Mouse (Mus musculus) thymus, postnatal 25 days (tissue): Measurements from ENCODE around the gene Fgfr2.
A peak's percentile ranks its signal among the peaks of the same experiment; 100 is the strongest.

Source experiments
- DNase-seq: peaks from one replicate; pipeline ENCODE4 v3.0.0; 2022

The Fgfr2 gene

DNA sequence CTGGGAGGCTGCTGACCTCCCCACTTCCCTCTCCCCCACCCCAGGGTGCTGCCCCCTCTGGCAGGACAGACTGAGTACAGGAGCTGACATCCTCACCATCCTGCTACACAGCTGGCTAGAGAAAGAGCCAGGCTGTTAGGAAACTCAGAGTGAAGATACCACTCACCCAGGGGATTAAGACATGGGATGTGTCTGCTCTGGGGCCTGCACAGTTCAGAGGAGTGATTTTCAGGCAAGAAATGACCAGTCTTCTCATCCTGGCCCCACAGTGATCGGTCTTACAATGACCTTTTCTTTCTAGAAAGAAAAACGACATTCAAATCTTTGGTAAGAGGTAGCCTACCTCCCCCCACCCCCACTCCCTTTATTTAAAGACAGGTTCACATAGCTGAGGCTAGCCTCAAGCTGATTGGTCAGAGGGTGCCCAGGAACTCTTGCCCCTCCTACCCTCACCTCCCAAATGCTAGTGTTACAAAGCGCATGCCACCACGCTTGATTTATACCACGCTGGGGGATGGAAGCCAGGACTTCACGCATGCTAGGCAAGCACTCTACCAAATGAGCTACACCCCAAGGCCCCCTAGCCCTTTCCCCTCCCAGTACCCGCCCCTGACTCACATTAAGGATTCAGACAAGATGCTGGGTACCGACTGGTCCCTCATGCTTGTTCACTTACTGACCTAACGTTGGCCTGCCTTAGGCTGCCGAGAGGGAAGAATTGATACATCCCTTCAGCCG lies 2845.0 kb downstream of the Fgfr2 start:
- DNase-seq, result no peak

- DNase-seq, result peak; percentile 51
Observed at GRCm38 (mm10) chr7:130273265-130273664, 2849.9 kb downstream of the Fgfr2 start.

DNA sequence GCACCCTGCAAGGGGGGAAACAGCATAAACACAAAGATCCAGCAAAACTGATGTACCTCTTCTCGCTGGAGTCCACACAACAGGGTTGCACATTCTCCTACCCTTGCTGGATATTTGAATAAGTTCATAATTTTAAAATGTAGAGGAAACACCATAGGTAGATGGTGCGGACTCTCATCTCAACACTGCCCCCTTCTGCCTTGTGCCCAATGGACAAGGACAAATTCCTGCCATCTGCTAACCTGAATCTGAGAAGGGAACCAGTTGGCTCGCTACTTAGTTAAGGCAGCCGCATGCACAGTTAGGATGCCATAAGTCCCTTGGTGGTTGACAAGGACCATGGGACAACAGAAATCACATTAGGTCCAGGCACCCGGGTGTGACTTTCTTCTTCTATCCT lies 2852.3 kb downstream of the Fgfr2 start:
- no peak for DNase-seq

- DNase-seq, result no peak
Observed at GRCm38 (mm10) chr7:130269124-130269867, 2853.9 kb downstream of the Fgfr2 start.

- DNase-seq, result no peak
Observed at GRCm38 (mm10) chr7:130267099-130267498, 2856.1 kb downstream of the Fgfr2 start.

DNA sequence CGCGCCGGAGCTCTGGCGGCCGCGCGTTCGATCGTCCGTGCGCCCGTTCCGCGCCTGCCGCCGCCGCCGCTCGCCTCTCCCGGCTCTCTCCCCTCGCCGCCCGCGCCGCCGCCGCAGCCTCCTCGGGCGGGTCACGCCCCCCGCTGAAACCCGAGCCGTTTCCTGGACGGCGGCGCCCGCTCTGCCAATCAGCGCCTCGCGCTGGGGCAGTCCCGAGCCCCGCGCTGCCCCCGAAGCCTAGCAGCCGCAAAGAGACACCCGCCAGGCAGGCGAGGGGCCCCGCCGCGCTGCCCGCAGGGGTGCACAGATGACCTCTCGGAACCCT lies 2857.0 kb downstream of the Fgfr2 start:
- peak; percentile 16 for DNase-seq

DNA sequence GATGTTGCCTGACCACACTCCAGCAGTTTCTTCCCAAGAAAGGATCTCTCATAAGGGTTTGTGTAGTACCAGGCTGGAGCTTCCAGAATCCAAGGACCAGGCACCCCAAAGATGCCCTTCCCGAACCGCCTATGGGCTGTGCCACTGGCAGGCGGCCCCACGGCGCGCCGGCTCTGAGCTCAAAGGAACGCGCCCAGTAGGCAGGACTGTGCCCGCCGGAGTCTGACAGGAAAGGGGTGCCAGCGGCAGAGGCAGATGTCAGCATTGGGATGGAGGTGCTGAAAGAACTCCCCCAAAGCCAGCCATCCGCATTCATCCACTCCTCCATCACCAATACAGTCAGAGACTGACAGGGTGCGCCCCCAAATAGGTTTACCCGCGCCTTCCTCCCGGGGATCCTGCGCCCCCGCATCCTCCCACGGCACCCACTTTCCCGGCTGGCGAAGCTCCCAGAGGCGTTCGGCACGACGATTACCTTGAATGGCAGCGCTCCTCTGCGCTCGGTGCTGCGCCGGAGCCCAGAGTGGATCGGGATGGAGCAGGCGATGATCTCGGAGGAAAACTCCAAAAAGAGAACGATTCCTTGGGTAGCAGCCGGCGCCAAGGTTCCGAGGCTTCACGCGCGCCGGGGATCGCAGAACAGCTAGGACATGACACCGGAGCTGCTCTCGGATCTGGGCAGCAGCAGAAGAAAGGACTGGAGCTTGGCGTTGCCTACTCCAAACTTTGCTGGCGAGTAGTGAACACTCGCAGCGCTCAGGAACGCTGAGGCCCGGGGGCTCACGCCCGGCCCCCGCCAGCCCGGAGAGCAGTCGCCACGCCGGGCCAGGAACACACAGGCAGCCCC lies 2857.6 kb downstream of the Fgfr2 start:
- no peak for DNase-seq

DNA sequence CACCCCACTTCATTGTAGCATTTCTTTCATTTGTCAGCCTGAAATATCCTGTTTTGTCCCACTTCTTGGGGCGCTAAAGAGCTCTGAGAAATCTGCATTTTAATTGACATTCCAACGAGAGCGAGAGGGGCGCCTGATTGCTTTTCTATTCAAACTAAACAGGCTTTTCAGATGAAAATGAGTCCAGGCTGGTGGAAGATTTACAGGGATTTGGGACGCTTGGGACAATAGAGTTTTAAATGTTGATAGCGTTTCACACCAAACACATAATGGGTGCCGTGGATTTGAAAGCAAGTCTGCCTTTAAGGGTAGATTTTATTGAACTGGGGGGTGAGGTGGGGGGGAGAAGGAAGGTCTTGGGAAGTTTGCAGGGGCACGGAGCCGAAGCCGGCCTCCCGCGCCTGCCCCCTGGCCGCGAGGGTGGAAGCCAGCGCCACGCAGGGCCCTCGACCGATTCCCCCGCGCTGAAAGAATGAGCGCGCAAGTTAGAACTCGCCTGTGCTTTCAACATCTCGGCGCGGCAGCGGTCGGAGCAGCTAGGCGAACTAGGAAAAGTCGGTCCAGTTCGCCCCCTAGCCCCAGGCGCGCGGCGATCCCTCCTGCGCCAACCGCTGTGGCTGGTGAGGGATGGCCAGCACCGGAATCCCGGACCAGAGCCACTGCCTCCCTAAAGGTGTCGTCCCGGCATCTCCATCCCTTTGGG lies 2858.4 kb downstream of the Fgfr2 start:
- DNase-seq, result no peak

DNA sequence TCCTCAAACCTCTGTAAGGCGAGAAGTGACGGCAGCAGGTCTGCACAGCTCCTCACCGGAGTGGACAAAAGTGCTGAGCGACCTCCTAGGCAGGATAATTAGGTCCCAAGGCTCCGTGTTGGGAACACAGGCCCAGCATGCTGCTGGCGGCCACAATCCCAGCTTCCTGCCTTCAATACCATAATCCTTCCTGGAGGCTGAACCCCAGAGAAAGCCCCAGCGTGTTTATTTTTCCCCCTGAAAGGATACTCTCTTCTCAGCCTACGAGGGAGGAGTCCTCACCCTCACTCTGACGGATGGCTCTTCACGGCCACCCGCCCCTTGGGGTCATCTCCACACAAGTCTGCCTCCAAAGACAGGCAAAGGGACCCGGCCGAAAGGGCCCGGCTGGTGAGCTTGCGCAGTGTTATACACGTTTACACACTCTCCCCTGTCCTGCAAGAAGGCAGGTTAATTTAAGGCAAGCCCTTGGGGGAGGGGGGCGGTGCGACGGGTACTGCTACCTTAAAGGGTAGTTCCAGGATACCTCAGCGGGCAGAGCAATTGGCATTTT lies 2859.3 kb downstream of the Fgfr2 start:
- DNase-seq, result no peak

- DNase-seq, result no peak
Observed at GRCm38 (mm10) chr7:130263233-130263594, 2859.9 kb downstream of the Fgfr2 start.

DNA sequence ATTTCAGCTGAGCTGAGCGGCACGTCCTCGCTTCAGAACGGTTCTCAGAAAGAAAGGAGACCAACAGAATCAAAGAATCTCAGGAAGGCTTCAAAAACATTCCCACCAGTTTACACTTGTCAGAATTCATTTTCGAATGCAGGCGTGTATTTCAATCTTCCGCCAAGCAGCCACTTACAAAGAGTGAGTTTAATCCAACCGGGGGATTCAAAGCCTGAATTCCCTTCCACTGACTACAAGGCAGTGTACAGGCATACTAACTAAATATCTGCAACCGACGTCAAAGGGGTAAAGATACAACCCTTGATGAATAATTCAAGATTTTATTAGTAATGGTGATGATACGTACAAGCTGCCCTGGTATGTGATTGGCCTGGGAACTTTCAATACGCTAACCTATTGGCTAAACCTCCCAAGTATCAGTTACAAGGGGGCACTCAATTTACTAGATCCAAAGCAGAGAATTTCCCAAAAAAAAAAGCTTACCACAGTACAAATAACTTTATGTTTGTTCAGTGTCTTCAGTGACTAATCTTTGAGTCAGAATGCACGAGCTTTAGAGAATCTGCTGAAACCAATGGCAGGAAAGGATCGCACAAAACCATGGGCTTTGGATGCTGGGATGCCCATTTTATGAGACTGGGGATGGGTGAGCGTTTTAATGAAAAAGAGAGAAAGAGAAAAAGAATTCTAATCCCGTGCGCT lies 2860.5 kb downstream of the Fgfr2 start:
- no peak for DNase-seq

DNA sequence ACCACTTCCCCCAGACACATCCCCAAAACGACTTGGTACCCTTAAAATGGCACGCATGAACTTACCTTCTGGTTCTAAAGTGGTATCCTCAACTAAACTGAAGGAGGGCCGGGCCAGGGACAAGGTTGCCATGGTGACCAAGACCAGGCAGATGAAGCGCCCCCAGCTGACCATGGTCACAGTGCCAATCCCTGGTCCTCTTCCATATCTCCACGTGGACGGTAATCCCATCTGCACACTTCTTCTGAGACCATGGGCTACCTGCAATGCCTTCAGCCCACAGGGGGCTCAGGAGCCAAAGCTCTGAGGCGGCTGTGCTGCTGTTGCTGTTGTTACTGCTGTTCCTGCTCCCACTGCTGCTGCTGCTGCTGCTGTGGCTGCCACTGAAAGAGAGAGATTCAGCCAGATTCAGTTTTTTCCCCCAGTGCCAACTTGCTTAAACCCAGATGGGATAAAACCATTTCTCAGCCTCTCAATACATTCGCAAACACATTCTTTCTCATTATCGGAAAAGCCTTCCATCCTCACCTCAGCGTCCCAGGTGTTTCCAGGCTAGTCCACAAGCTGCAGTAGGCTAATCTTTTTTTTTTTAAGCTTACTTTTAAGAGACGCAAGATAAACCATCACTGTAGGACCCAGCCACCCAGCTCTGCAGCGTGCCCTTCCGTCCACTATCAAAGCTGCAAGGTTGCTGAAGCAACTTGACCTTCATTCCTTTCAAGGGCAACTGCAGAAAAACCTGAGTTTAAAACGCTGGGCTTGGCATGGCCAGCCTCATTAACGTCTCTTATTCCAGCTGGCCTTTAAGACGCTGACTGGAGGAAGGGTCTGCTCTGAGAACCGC lies 2861.2 kb downstream of the Fgfr2 start:
- DNase-seq, result no peak

DNA sequence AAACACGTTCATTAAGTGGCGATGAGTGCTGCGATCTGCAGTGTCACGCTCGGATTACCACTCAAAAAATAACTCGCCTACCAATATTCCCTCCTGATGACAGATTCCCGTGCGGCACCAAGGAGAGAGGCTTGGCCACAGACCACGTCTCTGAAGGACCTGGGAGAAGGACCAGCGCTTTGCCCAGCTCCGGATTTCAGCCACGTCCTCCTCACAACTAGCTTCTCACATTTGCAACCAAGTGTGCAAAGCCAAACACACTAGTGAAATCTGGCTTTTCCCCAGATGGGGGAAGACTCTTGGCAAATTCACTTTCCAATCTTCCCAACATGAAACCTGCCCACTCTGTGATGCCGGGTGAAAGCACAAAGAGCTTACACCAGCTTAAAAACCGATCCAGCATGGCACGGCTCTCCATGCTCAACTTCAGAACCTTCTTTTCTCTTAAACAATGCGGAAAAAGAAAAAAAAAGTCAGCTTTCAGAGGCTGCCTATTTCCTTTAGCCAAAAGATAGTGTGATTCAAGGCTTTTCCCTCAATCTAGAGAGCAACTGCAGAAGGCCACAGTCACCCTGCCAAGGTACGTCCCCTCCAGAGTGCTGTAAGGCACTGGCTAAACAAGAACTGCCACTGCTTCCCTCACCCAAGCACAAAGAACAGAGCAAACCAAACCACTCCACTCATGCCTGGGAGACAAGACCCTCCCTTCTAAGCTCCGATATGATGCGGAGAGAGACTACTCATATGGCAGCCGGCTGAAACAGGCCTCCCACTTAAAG lies 2862.1 kb downstream of the Fgfr2 start:
- DNase-seq, result no peak

DNA sequence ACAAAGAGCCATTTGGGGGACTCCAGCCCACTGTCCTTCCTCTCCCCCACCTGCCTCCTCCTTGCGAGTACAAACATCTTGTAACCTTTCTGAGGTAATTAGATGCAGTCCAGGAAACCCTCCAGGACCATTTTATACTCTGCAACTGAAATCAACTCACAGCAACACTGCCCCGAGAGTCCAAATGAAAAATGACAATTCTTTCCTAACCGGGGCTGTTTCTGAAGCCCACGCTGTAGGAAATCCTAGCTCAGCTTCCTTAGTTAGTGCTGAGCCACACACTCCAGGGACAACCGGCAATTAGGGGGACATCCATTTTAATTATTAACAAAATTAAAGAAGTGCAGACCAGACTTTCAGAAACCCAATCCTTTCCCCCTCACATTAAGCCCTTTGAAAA lies 2863.1 kb downstream of the Fgfr2 start:
- no peak for DNase-seq

GRCm38 (mm10) chr7:130258704-130259295 lies 2864.3 kb downstream of the Fgfr2 start:
- DNase-seq, result no peak

DNA sequence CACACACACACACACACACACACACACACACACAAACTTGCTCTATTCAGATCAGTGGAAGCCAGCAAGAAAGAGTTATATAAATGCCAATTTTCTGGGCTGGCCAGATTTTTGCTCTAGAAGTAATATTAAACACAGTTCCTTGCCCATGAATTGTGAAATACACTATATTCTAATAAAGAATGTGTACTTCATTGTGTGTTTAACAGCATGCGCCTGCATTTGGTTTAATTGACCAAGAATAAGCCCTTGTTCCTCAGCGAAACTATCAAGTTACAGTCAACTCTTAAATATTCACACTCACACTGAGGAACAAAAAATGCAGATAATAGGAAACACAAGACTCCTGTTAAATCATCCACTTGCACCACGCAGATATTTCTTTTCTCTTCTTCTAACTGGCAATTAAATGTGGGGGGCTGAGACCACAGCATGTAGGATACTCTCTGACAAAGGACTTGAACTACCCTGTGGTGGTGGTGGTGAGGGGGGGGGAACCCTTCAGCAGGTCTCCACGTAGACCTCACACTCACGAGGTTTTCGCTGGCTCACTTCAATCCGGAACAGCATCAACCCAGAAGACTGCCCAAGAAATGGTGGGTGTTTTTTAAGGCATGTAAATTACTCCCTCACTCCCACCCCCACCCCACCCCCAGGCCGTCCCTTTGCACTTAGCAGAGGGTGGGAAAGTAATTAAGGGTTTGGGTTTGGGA lies 2865.0 kb downstream of the Fgfr2 start:
- no peak for DNase-seq

- no peak for DNase-seq
Observed at GRCm38 (mm10) chr7:130253264-130253663, 2869.9 kb downstream of the Fgfr2 start.

DNA sequence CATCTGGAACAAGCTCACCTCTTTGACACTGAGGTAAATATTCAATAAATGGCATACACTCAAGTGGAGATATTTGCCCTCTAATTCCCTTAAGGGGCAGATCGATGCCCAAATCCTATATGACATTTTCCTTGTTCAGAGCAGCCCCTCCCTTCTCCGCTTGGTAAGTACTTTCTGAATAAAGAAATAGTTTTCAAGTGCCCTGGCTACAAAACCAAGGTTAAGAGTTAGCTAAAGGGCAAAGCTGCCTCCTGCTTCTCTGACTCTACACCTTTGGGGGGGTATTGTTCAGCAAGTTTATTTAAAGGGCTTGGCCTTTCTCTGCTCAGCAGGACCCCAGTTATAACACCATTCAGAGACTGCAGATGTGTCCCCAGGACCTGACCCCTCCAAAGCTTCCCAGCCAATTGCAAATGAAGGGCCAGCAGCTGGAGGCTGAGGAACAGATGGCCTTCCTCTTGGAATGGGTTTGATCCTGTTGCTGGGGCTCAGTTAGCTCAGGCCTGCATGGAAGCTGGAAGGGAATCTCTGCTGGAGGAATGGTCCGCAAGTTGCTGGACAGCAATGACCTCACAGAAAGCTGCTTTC lies 2871.1 kb downstream of the Fgfr2 start:
- DNase-seq, result no peak

GRCm38 (mm10) chr7:130250994-130251393 lies 2872.2 kb downstream of the Fgfr2 start:
- DNase-seq, result no peak
